Mouse (Mus musculus) heart, embryonic 14.5 days (tissue): ENCODE measurements around the gene Bmp15. TPM values are rescaled to one million over a fixed set of nuclear protein-coding genes. Genes with fewer than 3 reads are reported as not detected.

ENCODE experiments used
- polyA plus RNA-seq: library from polyadenylated mRNA; unstranded; fragments of >200 nt; fragmentation: Nextera tagmentation; extraction: Ambion mirVana; gene quantifications from 2 replicates; pipeline ENCODE4 v1.2.1, GENCODE M21; 2014

Gene Bmp15
- polyA plus RNA-seq, 1 experiment from 2014 or later, result 0.42 TPM

Other genes with a start within 250 kb of the Bmp15 start
- not detected in 2 replicates for gene AU022751, start 237.3 kb downstream of the Bmp15 start, polyA plus RNA-seq
- 2.7 and 4.5 TPM in 2 replicates for gene Nudt10, start 147.7 kb downstream of the Bmp15 start, polyA plus RNA-seq
- 5.3 and 5.5 TPM in 2 replicates for gene Shroom4, start 79.1 kb upstream of the Bmp15 start, polyA plus RNA-seq